Mouse (Mus musculus): Measurements from ENCODE around the gene Olfr1356. TPM values are rescaled to one million over a fixed set of nuclear protein-coding genes. Genes with fewer than 3 reads are reported as not detected.

Gene Olfr1356
- polyA plus RNA-seq, 1 experiment, result not detected

Other genes starting within 250 kb of the Olfr1356 start
- not detected for gene Olfr1357, start 234.1 kb downstream of the Olfr1356 start, polyA plus RNA-seq (2012; fragmentation: generic; extraction: Trizol)
- gene Casp14, start 133.9 kb downstream of the Olfr1356 start, polyA plus RNA-seq (2012; fragmentation: generic; extraction: Trizol), result not detected
- not detected for gene Ccdc105, start 99.1 kb downstream of the Olfr1356 start, polyA plus RNA-seq (2012; fragmentation: generic; extraction: Trizol)
- gene Slc1a6, start 71.7 kb downstream of the Olfr1356 start, polyA plus RNA-seq (2012; fragmentation: generic; extraction: Trizol), result 0.05 TPM
- not detected for gene Olfr1355, start 23.4 kb upstream of the Olfr1356 start, polyA plus RNA-seq (2012; fragmentation: generic; extraction: Trizol)
- not detected for gene Olfr1354, start 61.0 kb upstream of the Olfr1356 start, polyA plus RNA-seq (2012; fragmentation: generic; extraction: Trizol)
- not detected for gene Olfr8, start 98.5 kb upstream of the Olfr1356 start, polyA plus RNA-seq (2012; fragmentation: generic; extraction: Trizol)
- gene Olfr1353, start 111.1 kb upstream of the Olfr1356 start, polyA plus RNA-seq (2012; fragmentation: generic; extraction: Trizol), result not detected
- not detected for gene Olfr1352, start 128.9 kb upstream of the Olfr1356 start, polyA plus RNA-seq (2012; fragmentation: generic; extraction: Trizol)
- not detected for gene Olfr1351, start 160.3 kb upstream of the Olfr1356 start, polyA plus RNA-seq (2012; fragmentation: generic; extraction: Trizol)
- not detected for gene Olfr57, start 176.6 kb upstream of the Olfr1356 start, polyA plus RNA-seq (2012; fragmentation: generic; extraction: Trizol)
- gene 2610008E11Rik, start 245.4 kb upstream of the Olfr1356 start, polyA plus RNA-seq (2012; fragmentation: generic; extraction: Trizol), result 3.0 TPM

Data from myocyte (in vitro differentiated cells).